Mouse (Mus musculus): ENCODE results near the gene Esam.

Gene Esam

DNA sequence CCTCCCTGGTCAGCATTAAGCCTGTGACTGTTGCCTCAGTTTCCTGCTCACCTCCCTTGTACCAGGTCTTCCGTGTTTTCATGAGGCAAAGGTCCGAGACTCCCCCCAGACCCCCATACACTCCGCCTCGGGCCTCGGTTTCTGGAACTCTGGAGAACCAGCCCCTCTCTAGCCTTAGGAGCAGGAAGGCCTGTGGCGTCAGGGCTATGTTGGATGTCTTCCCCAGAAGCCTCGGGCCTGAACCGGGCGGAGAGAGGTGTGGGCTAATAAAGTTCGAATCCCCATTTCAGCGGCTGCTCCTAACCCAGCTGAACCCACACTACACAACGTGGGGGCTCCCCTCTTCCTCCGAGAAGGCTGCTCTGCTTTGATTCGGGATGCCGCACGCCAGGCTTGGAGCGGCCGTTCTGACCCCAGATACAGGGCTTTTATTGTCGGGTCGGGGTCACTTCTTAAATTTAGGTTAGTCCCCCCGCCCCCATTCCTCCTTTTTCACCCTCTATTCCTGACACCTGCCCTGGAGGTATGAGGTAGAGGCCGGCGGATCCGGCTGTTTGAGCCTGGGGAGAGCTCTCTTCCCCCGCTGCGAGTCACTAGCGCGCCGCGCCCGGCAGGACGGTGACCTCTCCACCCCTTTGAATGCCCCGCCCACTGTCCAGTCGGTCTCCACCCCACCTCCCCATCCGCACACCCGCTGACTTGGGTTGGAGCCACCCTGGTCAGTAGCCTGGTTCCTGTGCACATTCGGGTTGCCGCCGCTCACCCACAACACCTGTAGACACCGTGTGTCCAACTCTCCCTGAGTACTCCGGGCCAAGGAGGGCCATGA, at the start of gene Esam:
TSS of gene Esam (plus strand) at position 683 of the 829 bp plus-strand sequence.
- DNase-seq (ENCODE audit: low read depth): peak; percentile 86

DNA sequence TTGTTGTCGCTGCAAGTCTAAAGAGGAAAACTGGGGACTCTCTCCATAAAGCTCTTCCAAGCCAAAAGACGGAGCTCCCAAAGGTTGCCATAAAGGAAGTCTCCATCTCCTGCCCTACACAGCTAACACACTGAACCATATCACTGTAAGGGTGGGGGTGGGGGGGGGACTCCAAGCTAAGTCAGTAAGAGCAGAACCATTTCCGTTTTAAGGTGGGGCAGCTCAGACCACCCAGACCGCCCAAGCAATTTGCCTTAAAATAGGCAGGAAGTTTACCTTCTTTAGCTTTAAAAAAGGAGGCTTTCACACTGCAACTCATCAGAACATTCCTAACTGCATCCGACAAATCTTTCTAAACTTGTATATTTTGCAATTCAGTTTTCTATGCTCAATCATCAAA, 42.7 kb upstream of the Esam start:
- no peak for DNase-seq (ENCODE audit: low read depth)

DNA sequence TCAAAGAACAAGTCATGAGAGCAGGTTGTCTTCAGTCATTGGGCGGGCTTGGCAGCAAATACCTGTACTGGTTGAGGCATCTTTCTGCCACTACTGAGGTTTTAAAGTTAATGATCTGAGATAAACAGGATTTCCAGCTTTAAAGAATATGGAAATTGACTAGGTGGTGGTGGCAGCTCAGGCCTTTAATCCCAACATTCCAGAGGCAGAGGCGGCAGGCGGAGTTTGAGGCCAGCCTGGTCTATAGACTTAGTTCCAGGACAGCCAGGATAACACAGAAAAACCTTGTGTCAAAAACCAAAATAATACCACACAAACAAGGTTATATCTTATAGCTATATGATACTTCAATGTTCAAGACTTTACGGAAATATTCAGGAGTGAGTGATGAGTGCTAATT, 39.8 kb upstream of the Esam start:
- no peak for DNase-seq (ENCODE audit: low read depth)

DNA sequence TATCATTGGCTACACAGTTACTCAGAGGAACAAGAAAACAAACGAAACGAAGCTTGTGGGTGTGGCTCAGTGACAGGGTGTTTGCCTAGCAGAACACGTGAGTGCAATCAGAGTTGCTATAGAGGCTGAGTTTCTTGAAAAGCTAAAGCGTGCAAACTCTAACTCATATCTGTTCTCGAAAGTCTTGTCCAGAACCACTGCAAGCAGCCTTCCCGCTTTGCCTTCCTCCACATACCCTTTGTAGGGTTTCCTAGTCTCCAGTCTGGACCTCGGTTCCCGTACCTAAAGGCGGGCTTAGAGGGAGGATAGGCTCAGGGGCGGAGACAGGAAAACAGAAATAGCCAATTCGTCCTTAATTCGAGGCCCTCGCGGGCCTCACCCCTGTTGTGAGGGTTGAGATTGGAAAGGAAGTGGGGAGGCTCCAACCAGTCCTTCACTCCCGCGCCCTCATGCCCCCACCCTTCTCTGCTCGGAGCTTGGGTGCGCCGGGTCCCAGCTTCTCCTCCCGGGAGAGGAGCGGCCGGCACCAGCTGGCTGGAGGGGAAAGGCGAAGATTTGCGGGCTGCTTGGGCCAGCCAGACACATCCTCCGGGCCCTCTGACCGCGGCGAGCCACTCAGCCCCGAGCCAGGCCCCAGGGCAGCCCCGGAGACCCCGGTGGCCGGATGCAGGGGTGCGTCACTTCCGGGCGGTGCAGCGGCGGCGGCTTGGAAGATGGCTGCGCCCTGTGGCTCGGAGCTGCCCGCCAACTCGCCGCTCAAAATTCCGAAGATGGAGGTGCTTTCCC, 39.1 kb upstream of the Esam start, which contains the start of gene Msantd2:
TSS of gene Msantd2 (plus strand) at position 709 of the 786 bp plus-strand sequence.
- peak; percentile 87 for DNase-seq (ENCODE audit: low read depth)

DNA sequence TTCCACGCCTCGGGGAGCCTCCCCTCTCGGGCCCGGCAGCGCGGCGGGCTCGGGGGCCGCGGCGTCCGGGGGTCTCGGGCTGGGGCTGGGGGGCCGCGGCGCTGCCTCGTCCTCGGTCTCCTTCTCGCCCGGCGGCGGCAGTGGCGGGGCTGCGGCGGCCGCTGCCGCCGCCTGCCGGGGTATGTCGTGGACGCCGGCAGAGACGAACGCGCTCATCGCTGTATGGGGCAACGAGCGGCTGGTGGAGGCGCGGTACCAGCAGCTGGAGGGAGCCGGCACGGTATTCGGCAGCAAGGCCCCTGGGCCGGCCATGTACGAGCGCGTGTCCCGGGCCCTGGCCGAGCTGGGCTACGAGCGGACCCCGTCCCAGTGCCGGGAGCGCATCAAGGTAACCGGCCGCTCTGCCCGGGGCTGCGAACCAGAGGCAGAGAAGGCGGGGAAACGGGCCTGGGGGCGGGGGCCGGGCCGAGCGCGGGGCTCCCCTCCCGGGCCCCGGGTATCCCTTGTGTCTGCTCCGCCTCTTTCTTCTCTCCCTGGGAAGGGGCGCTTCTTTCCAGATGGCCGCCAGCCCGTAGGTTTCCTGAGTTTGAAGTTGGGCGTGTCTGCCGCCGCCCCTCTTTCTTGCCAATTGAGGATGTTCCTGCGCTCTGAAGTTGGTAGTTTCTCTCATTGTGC, 38.3 kb upstream of the Esam start:
- DNase-seq (ENCODE audit: low read depth): peak; percentile 80

DNA sequence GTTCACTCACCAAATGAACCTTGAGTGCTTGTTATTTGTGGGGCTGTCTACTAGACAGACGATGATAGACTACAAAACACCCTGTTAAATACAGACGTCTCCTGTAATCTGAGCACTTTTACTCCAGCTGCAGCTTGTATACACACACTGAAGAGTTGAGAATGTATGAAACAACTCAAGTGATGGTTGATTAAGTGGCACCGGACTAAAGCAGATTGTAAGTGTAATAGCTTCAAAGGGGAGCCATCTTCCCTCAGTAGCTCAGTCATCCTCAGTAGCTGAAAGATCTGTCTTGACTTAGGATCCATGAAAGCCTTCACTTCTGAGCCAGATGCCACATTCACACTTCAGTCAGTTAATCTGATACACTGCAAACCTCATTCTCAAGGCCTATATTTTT, 32.1 kb upstream of the Esam start:
- no peak for DNase-seq (ENCODE audit: low read depth)

DNA sequence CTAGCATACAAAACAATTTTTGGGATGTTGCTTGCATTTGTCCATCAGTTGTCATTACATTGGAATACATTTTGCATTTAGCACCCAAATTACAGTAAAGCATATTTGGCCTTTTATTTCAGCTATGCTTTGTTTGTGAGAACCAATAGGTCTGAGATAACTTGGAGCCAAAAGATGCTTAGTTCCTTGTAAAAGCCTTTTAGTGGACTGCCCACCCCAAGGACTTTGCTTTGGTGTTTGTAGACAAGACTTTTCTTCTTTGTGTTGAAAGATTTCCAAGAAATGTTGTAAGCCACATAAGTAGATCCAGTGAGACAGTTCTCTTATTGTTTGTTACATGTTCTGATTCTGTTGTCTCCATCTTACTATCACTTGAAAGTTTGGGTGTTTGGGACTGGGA, 31.6 kb upstream of the Esam start:
- DNase-seq (ENCODE audit: low read depth): no peak

DNA sequence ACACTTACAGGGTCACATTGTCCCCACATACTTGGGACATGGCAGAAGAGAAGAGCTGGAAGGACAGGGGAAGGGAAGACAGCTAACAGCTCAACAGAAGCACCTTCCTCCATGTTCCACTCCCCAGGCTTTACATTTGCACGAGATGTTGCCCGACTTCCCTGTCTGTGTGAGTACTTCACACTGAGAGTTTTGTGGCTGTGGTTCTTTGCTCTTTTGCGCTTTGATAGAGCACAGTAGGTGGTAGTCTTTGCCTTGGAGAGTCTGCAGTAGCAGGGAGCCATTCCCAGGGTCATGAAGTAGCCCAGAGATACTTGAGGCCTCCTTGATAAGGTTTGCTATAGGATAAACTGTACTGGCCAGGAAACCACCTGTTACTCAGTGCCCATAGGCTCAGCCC, 27.7 kb upstream of the Esam start:
- no peak for DNase-seq (ENCODE audit: low read depth)

DNA sequence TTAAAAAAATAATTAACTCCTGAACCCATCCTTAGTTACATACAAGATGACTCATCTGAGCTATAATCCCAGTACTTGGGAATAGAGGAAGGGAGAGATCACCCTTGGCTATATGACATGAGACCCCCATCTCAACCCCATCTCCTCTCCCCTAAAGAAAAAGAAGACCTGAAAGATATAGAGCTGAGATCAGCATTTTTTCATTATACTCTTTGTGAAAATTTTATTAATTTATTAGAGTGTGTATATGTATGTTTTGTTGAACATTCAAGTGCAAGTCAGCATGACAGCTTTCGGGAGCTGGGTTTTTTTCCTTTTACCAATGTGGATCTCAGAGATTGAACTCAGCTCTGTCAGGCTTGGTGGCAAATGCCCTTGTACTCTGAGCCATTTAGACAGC, 26.7 kb upstream of the Esam start:
- no peak for DNase-seq (ENCODE audit: low read depth)

DNA sequence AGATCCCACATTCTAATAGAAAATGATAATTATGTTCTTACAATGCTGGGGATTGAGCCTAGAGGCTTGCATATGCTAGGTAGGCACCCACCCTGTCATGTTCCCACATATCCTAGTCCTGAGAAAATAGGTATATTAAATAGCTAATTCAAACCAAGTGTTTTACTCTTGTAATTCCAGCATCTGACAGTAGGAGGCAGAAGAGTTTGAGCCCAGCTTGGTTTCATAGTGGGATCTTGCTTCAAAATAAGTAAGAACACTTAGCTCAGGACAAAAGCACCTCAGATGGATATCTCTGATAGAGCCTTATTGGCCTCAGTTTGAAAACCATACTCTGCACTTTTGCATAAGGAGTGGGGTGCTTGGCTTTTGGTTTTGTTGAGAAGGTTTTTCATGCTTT, 23.5 kb upstream of the Esam start:
- DNase-seq (ENCODE audit: low read depth): no peak

DNA sequence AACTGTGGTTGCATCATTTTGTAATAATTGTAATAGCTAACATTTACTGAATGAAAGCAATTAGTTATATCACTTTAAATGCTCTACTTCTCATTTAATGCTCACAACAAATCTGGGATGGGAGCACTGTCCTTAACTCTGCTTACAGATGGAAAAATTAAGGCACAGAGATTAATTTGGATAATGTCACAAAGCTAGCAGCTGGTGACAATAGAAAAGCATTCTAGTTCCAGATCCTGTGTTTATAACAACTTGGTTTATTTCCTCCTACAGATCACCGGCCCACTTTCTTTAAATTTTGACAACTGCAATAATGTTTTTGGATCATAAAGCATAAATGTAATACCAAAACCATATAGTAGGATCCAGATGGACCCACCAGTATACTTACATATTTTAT, 21.9 kb upstream of the Esam start:
- DNase-seq (ENCODE audit: low read depth): no peak

DNA sequence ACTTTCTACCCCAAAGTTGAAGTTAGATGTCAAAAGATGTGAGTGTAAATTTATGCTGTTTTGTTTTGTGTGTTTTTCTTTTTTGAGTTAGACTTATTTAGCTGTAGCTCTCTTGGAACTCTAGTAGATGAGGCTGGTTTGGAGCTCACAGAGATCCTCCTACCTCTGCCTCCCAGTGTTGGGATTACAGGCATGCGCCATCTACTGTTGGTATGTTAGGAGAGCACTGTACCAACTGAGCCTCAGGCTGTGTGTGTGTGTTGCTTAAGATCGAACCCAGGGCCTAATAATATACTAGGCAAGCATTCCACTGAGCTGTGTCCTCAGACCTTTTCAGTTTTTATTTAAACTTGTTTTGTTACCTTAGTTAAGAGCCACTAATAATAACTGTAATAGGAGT, 15.8 kb upstream of the Esam start:
- peak; percentile 61 for DNase-seq (ENCODE audit: low read depth)

DNA sequence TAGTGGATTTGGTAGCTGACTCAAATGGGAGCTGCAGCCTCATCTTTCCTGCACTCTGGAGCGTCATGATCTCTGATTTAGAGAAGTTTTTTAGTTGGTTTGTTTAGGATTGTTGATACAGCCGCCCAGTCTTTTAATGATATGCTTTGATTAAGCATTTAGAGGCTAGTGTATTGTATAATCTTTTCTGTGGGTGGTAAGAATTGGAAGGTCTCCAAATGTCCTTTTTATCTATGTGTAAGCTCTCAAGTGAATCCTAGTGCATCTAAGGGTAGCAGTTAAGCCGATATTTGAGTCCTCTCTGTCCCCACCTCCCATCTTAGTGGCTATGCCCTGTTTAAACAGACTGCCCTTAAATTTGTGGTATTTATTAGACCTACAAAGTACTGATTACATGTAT, 13.4 kb upstream of the Esam start:
- DNase-seq (ENCODE audit: low read depth): no peak

DNA sequence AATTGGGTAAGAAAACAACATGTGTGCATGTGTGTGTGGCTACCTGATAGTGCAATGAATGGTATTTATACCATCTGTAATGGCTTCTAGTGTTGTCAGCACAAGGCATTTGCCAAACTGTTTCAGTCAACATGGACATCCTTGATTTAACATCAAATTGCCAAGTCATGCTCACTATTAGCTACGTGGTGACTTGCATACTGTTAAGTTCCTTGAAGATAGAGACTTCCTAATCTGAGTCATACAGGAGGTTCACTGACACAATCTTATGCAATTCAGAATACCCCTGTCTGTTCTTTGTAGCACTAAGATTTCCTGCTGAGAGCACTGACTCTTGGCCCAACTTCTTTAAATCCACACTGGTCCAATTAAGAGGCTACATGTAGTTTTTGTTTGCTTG, 10.4 kb upstream of the Esam start:
- peak; percentile 95 for DNase-seq (ENCODE audit: low read depth)

DNA sequence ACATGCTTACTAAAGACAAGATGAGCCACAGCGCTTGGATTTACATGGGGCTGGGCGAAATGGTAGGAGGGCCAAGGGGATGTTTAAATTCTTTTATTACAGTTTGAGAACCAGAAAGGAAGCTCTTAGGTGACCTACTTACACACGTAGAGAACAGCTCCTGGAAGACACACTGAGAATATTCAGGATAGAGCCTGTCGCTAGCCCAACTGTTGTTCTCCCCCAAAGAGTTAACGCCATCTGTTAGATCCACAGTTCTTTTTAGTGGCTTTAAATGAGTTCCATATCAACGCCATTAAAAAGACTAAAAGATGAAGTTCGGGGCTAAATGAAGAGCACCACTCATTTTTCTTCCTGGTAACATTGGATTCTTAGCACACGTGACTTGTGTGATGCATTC, 8.9 kb upstream of the Esam start:
- no peak for DNase-seq (ENCODE audit: low read depth)

DNA sequence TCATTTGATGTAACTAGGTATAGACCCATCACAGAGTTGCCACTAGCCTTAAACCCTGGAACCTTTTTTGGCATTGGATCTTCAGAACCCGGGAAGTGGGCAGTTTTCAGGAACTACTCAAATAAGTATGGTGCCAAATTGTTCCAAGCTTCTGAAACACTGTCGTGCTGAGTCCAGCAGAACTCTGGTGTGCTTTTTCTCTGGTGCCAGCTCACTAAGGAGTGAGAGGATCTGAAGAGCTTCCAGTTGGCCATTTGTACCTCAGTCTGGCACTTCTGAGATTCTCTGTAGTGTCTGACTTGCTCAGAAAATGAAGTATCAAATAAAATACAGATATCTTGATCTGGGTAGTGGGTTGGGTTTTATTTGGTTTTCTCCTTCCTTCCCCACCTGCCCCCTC, 7.9 kb upstream of the Esam start:
- no peak for DNase-seq (ENCODE audit: low read depth)

DNA sequence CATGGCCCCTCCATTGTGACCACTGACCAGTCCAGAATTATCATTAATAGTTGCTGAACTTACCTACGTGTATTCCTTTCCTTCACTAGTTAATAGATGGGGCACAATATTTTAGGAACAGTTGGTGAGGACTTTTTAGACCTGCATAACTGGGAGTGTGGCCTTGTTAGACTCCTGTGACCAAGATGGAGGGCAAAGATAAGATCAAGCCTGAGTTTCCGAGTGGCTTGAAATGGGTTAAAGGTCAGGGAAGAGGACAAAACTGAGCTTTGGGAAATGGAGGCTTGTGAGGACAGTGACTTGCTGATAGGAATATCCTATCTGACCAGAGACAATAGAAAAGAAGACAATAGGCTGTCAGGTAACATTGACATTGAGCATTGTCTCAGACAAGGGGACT, 2.4 kb upstream of the Esam start:
- no peak for DNase-seq (ENCODE audit: low read depth)

DNA sequence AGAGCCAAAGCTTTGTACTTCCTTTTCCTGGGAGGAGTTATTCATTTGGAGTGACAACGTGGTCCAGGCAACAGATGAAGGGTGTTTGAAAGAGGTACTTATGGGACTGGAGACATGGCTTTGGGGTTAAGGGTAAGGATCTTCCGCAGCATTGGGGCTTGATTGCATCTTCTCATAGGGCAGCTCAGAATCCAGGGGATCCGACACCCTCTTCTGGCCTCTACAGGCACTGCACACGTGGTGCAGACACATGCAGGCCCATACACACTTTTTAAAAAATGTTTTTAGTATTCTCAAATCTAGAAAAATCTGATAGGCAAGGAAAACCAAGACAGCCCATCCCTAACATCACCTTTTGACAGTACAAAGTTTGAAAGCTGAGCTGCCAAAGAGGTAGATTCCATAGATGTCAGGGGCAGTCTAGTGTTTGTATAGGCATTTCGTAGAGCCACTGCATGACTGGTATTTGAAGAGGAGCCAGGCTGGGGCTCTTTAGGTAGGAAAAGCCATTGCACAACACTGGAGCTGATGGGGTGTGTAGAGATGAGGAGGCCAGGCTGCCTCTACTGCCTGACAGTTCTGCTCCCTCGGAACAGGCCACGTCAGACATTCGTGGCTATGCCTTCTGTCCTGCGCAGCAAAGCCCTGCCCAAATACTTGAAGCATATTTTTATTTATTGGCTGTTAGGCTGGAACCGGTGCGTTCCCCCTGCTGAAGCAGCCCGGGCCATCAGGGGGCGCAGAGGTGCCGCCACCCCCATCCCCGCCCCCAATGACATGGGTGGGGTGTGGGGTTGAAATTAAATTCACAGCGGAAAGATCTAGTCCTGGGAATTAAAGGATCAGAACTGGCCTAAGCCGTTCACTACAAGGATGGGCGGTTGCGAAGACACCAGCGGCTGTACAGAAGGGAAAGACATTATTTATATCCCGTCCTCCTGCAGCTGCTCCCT, 1.2 kb upstream of the Esam start:
- peak; percentile 79 for DNase-seq (ENCODE audit: low read depth)

DNA sequence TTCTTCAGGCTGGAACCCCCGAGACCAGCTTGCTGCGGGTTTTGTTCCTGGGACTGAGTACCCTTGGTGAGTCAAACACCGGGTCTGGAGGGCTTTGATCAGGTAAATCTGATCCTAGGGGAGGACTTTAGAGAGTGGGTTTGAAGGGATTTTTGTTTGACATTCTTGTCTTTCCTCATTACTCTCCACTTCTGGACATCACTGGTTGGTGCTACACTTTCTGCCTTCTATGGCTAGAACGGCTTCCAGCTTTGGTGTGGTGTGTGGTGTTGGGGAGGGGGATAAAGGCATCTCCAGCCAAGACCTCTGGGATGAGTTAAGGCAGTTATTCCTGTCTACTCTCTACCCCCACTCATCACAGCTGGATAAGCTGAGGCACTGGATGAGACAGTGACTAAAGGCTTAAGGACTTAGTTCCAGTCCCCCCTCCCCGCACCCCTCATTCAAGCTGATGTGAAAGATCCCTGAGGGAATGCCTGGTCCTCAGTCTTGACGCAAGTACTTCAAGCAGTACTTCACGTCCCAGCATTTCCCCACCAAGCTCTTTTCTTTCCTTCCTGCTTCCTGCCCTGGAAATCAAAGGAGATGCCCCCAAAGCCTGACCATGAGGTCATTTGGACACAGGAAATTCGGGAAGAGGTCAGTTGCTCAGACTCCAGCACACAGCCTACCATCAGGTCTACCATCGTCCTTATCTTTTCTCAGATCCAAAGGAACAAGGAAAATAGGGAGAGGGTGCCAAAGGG, 520 bp downstream of the Esam start:
- DNase-seq (ENCODE audit: low read depth): peak; percentile 25

DNA sequence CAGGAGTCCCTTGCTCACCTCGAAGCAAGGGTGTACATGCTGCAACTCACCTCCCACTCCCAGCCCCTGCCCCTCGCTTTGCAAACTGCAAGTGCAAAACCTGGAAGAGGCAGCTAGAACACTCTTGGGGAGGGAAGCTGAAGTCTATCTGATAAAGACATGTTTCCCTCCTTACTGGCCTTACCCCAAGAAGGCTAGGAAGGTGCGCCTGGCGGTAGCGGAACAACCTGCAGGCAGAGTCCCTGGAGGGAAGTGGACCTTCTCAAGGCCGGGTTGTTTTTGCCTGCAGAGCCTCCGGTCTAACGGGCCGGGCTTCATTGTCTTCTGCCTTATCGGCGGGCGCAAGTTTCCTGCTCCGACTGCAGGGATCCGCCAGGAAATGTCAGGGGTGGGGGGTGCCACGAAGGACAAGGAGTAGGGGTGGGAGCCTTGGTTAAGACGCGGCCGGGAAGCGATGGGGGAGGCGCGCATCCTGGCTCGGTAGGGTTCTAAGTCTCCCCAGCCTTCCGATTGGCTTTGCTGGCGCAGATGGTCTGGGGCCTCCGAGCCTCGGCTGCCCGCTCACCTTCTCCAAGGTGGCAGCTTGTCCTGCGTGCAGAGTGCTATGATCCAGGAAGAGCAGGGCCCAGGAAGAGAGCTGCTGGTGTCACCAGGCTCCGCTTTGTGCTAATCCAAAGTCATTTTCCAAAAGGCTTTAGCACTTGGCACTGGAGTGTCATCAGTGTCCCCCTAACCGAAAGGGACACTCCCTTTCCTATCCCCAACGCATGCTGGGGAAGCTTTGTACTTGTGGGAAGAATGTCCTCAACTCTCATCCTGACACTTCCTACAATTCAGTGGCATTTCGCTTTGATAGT, 2.4 kb downstream of the Esam start:
- DNase-seq (ENCODE audit: low read depth): peak; percentile 92
